Mouse (Mus musculus): ENCODE results near the gene Nckap5. TPM values are rescaled to one million over a fixed set of nuclear protein-coding genes. Genes with fewer than 3 reads are reported as not detected.

Nckap5 gene
- total and polyA plus RNA-seq, 3 experiments, result not detected

- H3K27me3 ChIP-seq (ENCODE audit: control insufficient read depth in 1 of 2, insufficient read depth in 2 of 2, low read length in 2 of 2), result no peaks in the 10 kb centered on the region
- H3K9ac ChIP-seq (ENCODE audit: control insufficient read depth, low read depth, low read length, poor library complexity, severe bottlenecking), result no peak overlapping the region
- H3K4me1 ChIP-seq (ENCODE audit: control insufficient read depth in 1 of 2, insufficient read depth in 2 of 2, low read length in 2 of 2), result no peaks in the 10 kb centered on the region
- no peaks in the 10 kb centered on the region for H3K36me3 ChIP-seq (ENCODE audit: control insufficient read depth in 1 of 2, insufficient read depth in 2 of 2, low read length in 2 of 2)
- no peak overlapping the region for H3K27ac ChIP-seq (ENCODE audit: control insufficient read depth, low read depth, low read length)
- H3K9me3 ChIP-seq (replicated peaks; ENCODE audit: insufficient read depth, low read length), result no peaks in the 10 kb centered on the region
- TF ChIP-seq GATA1 (IDR thresholded peaks at IDR 0.05; ENCODE audit: low read depth, low read length), result no peak
- no peak for TF ChIP-seq USF1 (IDR thresholded peaks at IDR 0.05; ENCODE audit: low read depth, low read length)
- TF ChIP-seq KAT2A (conservative IDR thresholded peaks at IDR 0.05; ENCODE audit: low read depth, low read length), result no peak
- TF ChIP-seq MEF2A (IDR thresholded peaks at IDR 0.05; ENCODE audit: extremely low read depth, insufficient replicate concordance, low read depth, low read length, poor library complexity, severe bottlenecking), result no peak
- no peak for TF ChIP-seq HCFC1 (IDR thresholded peaks at IDR 0.05; ENCODE audit: low read depth, low read length)
- no peak for DNase-seq (ENCODE audit: low read depth, low spot score)
- no peaks in the 10 kb centered on the region for H3K79me2 ChIP-seq (ENCODE audit: control insufficient read depth, insufficient read depth, low read length, poor library complexity)
- H3K4me3 ChIP-seq (ENCODE audit: control insufficient read depth in 1 of 2, insufficient read depth in 1 of 2, low read depth in 2 of 2, low read length in 2 of 2), result no peak overlapping the region
These were observed 204.4 kb downstream of the Nckap5 start for GRCm38 (mm10) chr1:126626206-126626605.

- H3K27ac ChIP-seq (ENCODE audit: control insufficient read depth, low read depth, low read length), result no peak overlapping the region
- H3K4me3 ChIP-seq (ENCODE audit: control insufficient read depth in 1 of 2, insufficient read depth in 1 of 2, low read depth in 2 of 2, low read length in 2 of 2), result no peak overlapping the region
- H3K4me1 ChIP-seq (ENCODE audit: control insufficient read depth in 1 of 2, insufficient read depth in 2 of 2, low read length in 2 of 2), result no peaks in the 10 kb centered on the region
- H3K9me3 ChIP-seq (replicated peaks; ENCODE audit: insufficient read depth, low read length), result no peaks in the 10 kb centered on the region
- no peak for DNase-seq (ENCODE audit: low read depth, low spot score)
- no peaks in the 10 kb centered on the region for H3K79me2 ChIP-seq (ENCODE audit: control insufficient read depth, insufficient read depth, low read length, poor library complexity)
- no peaks in the 10 kb centered on the region for H3K27me3 ChIP-seq (ENCODE audit: control insufficient read depth in 1 of 2, insufficient read depth in 2 of 2, low read length in 2 of 2)
- H3K9ac ChIP-seq (ENCODE audit: control insufficient read depth, low read depth, low read length, poor library complexity, severe bottlenecking), result no peak overlapping the region
- TF ChIP-seq BHLHE40 (IDR thresholded peaks at IDR 0.05; ENCODE audit: borderline replicate concordance, low read depth, low read length) (no peak), USF2 (IDR thresholded peaks at IDR 0.05; ENCODE audit: borderline replicate concordance in 1 of 2, insufficient read depth in 1 of 2, low read depth in 1 of 2, low read length in 2 of 2) (no peak), SIN3A (IDR thresholded peaks at IDR 0.05; ENCODE audit: low read length) (no peak), USF1 (IDR thresholded peaks at IDR 0.05; ENCODE audit: low read depth, low read length) (no peak), JUND (IDR thresholded peaks at IDR 0.05; ENCODE audit: low read depth, low read length) (no peak), POLR2AphosphoS5 (IDR thresholded peaks at IDR 0.05; ENCODE audit: borderline replicate concordance, low read depth, low read length) (no peak), ZMIZ1 (IDR thresholded peaks at IDR 0.05; ENCODE audit: low read depth, low read length) (no peak), GABPA (IDR thresholded peaks at IDR 0.05; ENCODE audit: low read depth, low read length) (no peak), RCOR1 (IDR thresholded peaks at IDR 0.05; ENCODE audit: low read depth, low read length) (no peak), HCFC1 (IDR thresholded peaks at IDR 0.05; ENCODE audit: low read depth, low read length) (no peak), POLR2AphosphoS2 (IDR thresholded peaks at IDR 0.05; ENCODE audit: low read length) (no peak), CHD1 (IDR thresholded peaks at IDR 0.05; ENCODE audit: low read depth, low read length) (no peak), ZKSCAN1 (IDR thresholded peaks at IDR 0.05; ENCODE audit: low read depth, low read length) (no peak)
- H3K36me3 ChIP-seq (ENCODE audit: control insufficient read depth in 1 of 2, insufficient read depth in 2 of 2, low read length in 2 of 2), result no peaks in the 10 kb centered on the region
These were observed 208.6 kb downstream of the Nckap5 start for GRCm38 (mm10) chr1:126622036-126622435.

Measured in MEL (cell line).